Mouse (Mus musculus) forebrain, embryonic 11.5 days (tissue): Measurements from ENCODE around the gene Washc1. TPM values are rescaled to one million over a fixed set of nuclear protein-coding genes. Genes with fewer than 3 reads are reported as not detected.

Experiments used
- ATAC-seq: fragments of 200-750 bp; cut with Nextera tagmentation; replicated peaks from 2 replicates; pipeline ENCODE4 v1.8.0; 2017; ENCODE audit warnings: moderate TSS enrichment; ENCODE audit not compliant: low FRiP score
- DNase-seq: peaks from one replicate; pipeline ENCODE4 v3.0.0-alpha.2; 2017; ENCODE audit warnings: low spot score
- H3K27ac ChIP-seq: fragments of 300-500 bp; sonication (generic); 2 replicates; pipeline ENCODE4 v1.5.1; 2014; ENCODE audit warnings: low read depth, low read length
- H3K27me3 ChIP-seq: fragments of 300-500 bp; sonication (generic); 2 replicates; pipeline ENCODE4 v1.6.1; 2014; ENCODE audit warnings: mild to moderate bottlenecking, low read length, mixed read lengths; ENCODE audit not compliant: control insufficient read depth, insufficient read depth
- H3K36me3 ChIP-seq: fragments of 300-500 bp; sonication (generic); 2 replicates; pipeline ENCODE4 v1.6.1; 2014; ENCODE audit warnings: mild to moderate bottlenecking, low read length, moderate library complexity, mixed read lengths; ENCODE audit not compliant: control insufficient read depth, insufficient read depth
- H3K4me1 ChIP-seq: fragments of 300-500 bp; sonication (generic); replicated peaks from 2 replicates; pipeline ENCODE4 v1.6.1; 2014; ENCODE audit warnings: low read length, mixed read lengths; ENCODE audit not compliant: control insufficient read depth, insufficient read depth
- H3K4me2 ChIP-seq: fragments of 300-500 bp; sonication (generic); 2 replicates; pipeline ENCODE4 v1.6.1; 2014; ENCODE audit warnings: low read depth, mild to moderate bottlenecking, low read length, moderate library complexity, mixed read lengths; ENCODE audit not compliant: severe bottlenecking
- H3K4me3 ChIP-seq: fragments of 300-500 bp; sonication (generic); 2 replicates; pipeline ENCODE4 v1.5.1; 2014; ENCODE audit warnings: low read depth, low read length
- H3K9ac ChIP-seq: fragments of 300-500 bp; sonication (generic); 2 replicates; pipeline ENCODE4 v1.6.1; 2014; ENCODE audit warnings: low read length
- H3K9me3 ChIP-seq: fragments of 300-500 bp; sonication (generic); 2 replicates; pipeline ENCODE4 v1.6.1; 2016; ENCODE audit warnings: low read length, mixed read lengths; ENCODE audit not compliant: control insufficient read depth
- WGBS: fragments of 180-500 bp; shearing (Covaris S2); extraction: QIAGEN DNeasy Blood & Tissue Kit; methylation state at CpG from one replicate; pipeline ENCODE4 v1.1.7; 2014; 5-methylcytosine and 5-hydroxymethylcytosine counted together
- polyA plus RNA-seq: library from polyadenylated mRNA; unstranded; fragments of >200 nt; fragmentation: Nextera tagmentation; extraction: Ambion mirVana; gene quantifications from 2 replicates; pipeline ENCODE4 v1.2.1, GENCODE M21; 2014

The Washc1 gene
- polyA plus RNA-seq, 1 experiment from 2014 or later, result 24.9 TPM

- Histone ChIP-seq H3K9ac (no peak overlapping the region), H3K4me3 (no peak overlapping the region), H3K9me3 (no peaks in the 10 kb centered on the region), H3K4me1 (no peaks in the 10 kb centered on the region), H3K36me3 (peaks cover 5% of the 10 kb centered on the region; the same call in 1 of the 2 replicates), H3K27me3 (no peaks in the 10 kb centered on the region), H3K27ac (no peak overlapping the region), H3K4me2 (no peak overlapping the region)
- ATAC-seq (no peak), DNase-seq (no peak)
- WGBS, result 93% methylated on average over 1 of the region's 1 CpGs
These were observed 26.9 kb upstream of the Washc1 start for GRCm38 (mm10) chr17:66084486-66084885.

- DNase-seq (no peak), ATAC-seq (no peak)
- Histone ChIP-seq H3K27me3 (no peaks in the 10 kb centered on the region), H3K36me3 (peaks cover 5% of the 10 kb centered on the region; the same call in 1 of the 2 replicates), H3K4me2 (no peak overlapping the region), H3K27ac (no peak overlapping the region), H3K4me3 (no peak overlapping the region), H3K4me1 (no peaks in the 10 kb centered on the region), H3K9me3 (no peaks in the 10 kb centered on the region), H3K9ac (no peak overlapping the region)
- 90% methylated on average over 1 of the region's 1 CpGs for WGBS
These were observed 26.3 kb upstream of the Washc1 start for GRCm38 (mm10) chr17:66085038-66085437.

GRCm38 (mm10) chr17:66090251-66090650, 21.1 kb upstream of the Washc1 start:
- H3K36me3 ChIP-seq, result peaks cover 5% of the 10 kb centered on the region; the same call in 1 of the 2 replicates
- no peak overlapping the region for H3K4me3 ChIP-seq

GRCm38 (mm10) chr17:66091392-66091791, 20.0 kb upstream of the Washc1 start:
- Histone ChIP-seq H3K4me3 (no peak overlapping the region), H3K27me3 (no peaks in the 10 kb centered on the region), H3K4me2 (no peak overlapping the region), H3K27ac (no peak overlapping the region), H3K9ac (no peak overlapping the region), H3K36me3 (peaks cover 5% of the 10 kb centered on the region; the same call in 1 of the 2 replicates), H3K4me1 (no peaks in the 10 kb centered on the region), H3K9me3 (no peaks in the 10 kb centered on the region)
- no peak for DNase-seq
- 97% methylated on average over 2 of the region's 2 CpGs for WGBS
- ATAC-seq, result no peak

More at GRCm38 (mm10) chr17:66090251-66090650, 21.1 kb upstream of the Washc1 start:
- no peak for ATAC-seq
- no peak overlapping the region for H3K9ac ChIP-seq
- no peak overlapping the region for H3K27ac ChIP-seq
- no peak overlapping the region for H3K4me2 ChIP-seq
- H3K27me3 ChIP-seq, result no peaks in the 10 kb centered on the region
- no peaks in the 10 kb centered on the region for H3K4me1 ChIP-seq
- H3K9me3 ChIP-seq, result no peaks in the 10 kb centered on the region
- no peak for DNase-seq

GRCm38 (mm10) chr17:66092065-66092464, 19.3 kb upstream of the Washc1 start:
- H3K27me3 ChIP-seq, result no peaks in the 10 kb centered on the region
- H3K9ac ChIP-seq, result no peak overlapping the region
- peaks cover 5% of the 10 kb centered on the region; the same call in 1 of the 2 replicates for H3K36me3 ChIP-seq
- no peak overlapping the region for H3K4me2 ChIP-seq
- WGBS, result 96% methylated on average over 2 of the region's 2 CpGs
- DNase-seq (no peak), ATAC-seq (no peak)
- no peaks in the 10 kb centered on the region for H3K9me3 ChIP-seq
- no peak overlapping the region for H3K4me3 ChIP-seq
- H3K4me1 ChIP-seq, result no peaks in the 10 kb centered on the region; the same call in 1 of the 2 replicates
- H3K27ac ChIP-seq, result no peak overlapping the region

GRCm38 (mm10) chr17:66092664-66093063, 18.7 kb upstream of the Washc1 start:
- Histone ChIP-seq H3K27me3 (no peaks in the 10 kb centered on the region), H3K4me3 (no peak overlapping the region), H3K27ac (no peak overlapping the region), H3K9ac (no peak overlapping the region), H3K9me3 (no peaks in the 10 kb centered on the region), H3K4me1 (no peaks in the 10 kb centered on the region; the same call in 1 of the 2 replicates), H3K36me3 (peaks cover 2% of the 10 kb centered on the region; the same call in 1 of the 2 replicates), H3K4me2 (no peak overlapping the region)
- 87% methylated on average over 3 of the region's 3 CpGs for WGBS
- ATAC-seq (no peak), DNase-seq (no peak)

GRCm38 (mm10) chr17:66100566-66101379, 10.6 kb upstream of the Washc1 start:
- DNase-seq, result no peak

GRCm38 (mm10) chr17:66101380-66102330, 9.7 kb upstream of the Washc1 start, which contains the start of gene Ndufv2:
Gene Ndufv2, minus strand, starts transcription at chr17:66101559.
- H3K4me2 ChIP-seq, result peak within 1 kb of the TSS; percentile 92

More at GRCm38 (mm10) chr17:66100566-66101379, 10.6 kb upstream of the Washc1 start:
- under 1% methylated on average over 41 of the region's 41 CpGs for WGBS
- no peaks in the 10 kb centered on the region for H3K36me3 ChIP-seq
- peak overlapping the region; percentile 92 for H3K9ac ChIP-seq
- ATAC-seq, result no peak
- peak overlapping the region; percentile 83 for H3K27ac ChIP-seq
- H3K4me1 ChIP-seq, result peaks cover 7% of the 10 kb centered on the region; the same call in 1 of the 2 replicates
- H3K4me3 ChIP-seq, result peak overlapping the region; percentile 89
- peak overlapping the region; percentile 92 for H3K4me2 ChIP-seq
- no peaks in the 10 kb centered on the region for H3K9me3 ChIP-seq
- no peaks in the 10 kb centered on the region for H3K27me3 ChIP-seq

More at GRCm38 (mm10) chr17:66101380-66102330, 9.7 kb upstream of the Washc1 start, which contains the start of gene Ndufv2:
- no peaks in the 10 kb centered on the region for H3K9me3 ChIP-seq
- peak within 1 kb of the TSS; percentile 92 for H3K9ac ChIP-seq
- DNase-seq, result peak; percentile 97
- no peaks in the 10 kb centered on the region for H3K36me3 ChIP-seq
- ATAC-seq, result peak; percentile 100
- H3K4me3 ChIP-seq, result peak within 1 kb of the TSS; percentile 89
- no peaks in the 10 kb centered on the region for H3K27me3 ChIP-seq
- WGBS, result 1% methylated on average over 64 of the region's 67 CpGs
- H3K27ac ChIP-seq, result peak within 1 kb of the TSS; percentile 83
- peaks cover 7% of the 10 kb centered on the region; the same call in 1 of the 2 replicates for H3K4me1 ChIP-seq
